Mouse (Mus musculus): ENCODE measurements at regions not wholly inside any gene's neighbourhood (a gene's known extent, or its start where the extent isn't known, plus 50 kb on each side); places are given as distances from the start of the nearest gene placed in this dataset.
"Not testable (repeated sequence)": the region's sequence is repeated elsewhere in the genome, so short reads cannot be mapped to it uniquely, and the experiment has no call there.

- no peak for DNase-seq
Observed at GRCm38 (mm10) chr11:111966401-111966800, 815.6 kb upstream of the Sox9 start.

DNA sequence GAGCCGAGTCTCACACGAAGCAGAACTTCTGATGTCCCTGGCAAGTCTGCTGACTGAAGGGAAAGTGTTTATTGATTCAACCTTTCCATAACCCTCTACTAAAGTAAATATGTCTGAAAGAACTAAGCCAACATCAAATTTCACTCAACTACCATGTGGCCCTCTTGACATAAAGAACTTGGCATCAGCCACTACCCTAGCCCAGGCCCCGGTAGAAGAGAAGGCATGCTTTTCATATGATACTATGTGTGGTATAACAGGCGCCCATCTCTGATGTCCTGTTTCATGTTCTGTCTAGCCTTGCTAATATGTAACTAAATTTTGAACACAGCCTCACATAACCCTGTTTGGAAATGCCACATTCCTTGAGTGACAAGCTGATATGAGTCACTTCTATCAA, 811.0 kb upstream of the Sox9 start:
- DNase-seq: no peak

DNA sequence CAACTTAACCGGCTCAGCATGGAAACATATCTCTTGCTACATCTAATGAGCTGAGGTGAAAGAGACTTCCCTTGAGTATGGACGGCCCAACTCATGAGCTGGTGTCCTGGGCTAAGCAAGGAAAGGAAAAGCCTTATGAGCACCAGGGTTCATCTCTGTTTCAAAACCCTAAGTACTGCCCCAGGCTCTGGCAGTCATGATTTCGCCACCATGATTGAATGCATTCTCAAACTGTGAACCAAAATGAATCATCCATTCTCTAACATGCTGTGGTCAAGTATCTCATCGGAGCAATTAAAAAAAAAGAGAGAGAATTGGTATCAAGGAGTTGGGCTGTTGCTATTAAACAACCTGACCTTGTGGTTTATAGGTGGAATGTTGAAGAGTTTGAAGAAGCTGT, 803.4 kb upstream of the Sox9 start:
- DNase-seq: no peak

DNA sequence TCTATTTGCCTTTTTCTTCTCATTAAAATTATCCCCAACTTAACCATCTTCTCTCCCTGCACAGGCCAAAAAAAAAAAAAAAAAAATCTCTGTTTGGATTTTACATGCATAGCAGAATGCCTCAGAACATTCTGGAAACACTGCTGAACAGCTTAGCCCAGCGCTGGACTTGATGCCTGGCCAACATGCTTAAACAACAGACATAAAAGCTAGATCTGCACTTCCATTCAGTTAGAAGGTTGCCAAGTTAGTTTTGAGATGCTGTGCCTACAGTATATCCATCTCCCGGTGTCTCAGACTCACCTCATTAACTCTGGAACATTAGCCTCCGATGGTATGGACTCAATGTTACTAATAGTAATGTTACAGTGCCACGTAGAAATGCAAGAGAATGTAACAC, 785.6 kb upstream of the Sox9 start:
- no peak for DNase-seq

- DNase-seq: not testable (repeated sequence)
Observed at GRCm38 (mm10) chr11:112010848-112011247, 771.2 kb upstream of the Sox9 start.

GRCm38 (mm10) chr11:112017906-112018305, 764.1 kb upstream of the Sox9 start:
- DNase-seq: no peak

- no peak for DNase-seq
Observed at GRCm38 (mm10) chr11:112028031-112028430, 754.0 kb upstream of the Sox9 start.

DNA sequence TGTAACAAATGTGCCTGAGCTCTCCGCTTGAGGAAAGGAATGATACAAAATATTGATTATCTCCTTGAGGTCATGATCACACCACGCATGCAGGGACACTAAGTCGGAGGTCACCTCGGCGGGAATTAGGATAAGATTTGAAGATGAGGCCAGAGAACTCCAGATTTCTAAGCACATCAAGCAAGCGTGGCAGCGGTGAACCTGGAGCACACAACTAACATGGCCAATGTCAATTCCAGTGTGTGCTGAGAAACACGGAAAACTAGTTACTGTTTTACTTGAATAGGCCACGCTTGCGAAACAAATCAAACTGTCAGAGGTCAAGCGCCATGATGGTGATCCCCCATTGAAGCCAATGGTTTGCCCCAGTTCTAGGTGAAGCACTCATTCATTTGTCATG, 743.3 kb upstream of the Sox9 start:
- DNase-seq: no peak

GRCm38 (mm10) chr11:112044455-112044854, 737.6 kb upstream of the Sox9 start:
- no peak for DNase-seq

DNA sequence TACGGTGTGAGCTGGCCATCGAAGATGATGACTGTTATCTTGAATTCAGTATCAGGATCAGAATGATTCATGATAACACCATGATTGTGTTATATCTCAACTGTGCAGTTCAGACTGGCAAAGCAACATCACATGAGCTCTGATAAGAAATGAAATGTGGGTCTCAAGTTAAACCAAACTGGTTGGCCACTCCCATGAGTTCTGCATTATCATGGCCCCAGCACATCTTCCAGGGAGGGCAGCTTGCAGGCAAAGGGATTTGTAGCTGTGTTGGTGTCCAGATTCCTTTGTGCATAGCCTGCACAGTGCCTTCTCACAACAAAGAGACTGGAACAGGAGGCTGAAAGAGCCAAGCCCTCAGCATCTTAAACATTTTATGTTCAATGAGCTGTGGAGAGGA, 736.7 kb upstream of the Sox9 start:
- no peak for DNase-seq

- DNase-seq: no peak
Observed at GRCm38 (mm10) chr11:112050362-112050761, 731.7 kb upstream of the Sox9 start.

- DNase-seq: no peak
Observed at GRCm38 (mm10) chr11:112055591-112055990, 726.4 kb upstream of the Sox9 start.

- DNase-seq: no peak
Observed at GRCm38 (mm10) chr11:112067176-112067575, 714.8 kb upstream of the Sox9 start.

GRCm38 (mm10) chr11:112068821-112069220, 713.2 kb upstream of the Sox9 start:
- no peak for DNase-seq

GRCm38 (mm10) chr11:112071571-112071970, 710.5 kb upstream of the Sox9 start:
- no peak for DNase-seq

GRCm38 (mm10) chr11:112081386-112081785, 700.6 kb upstream of the Sox9 start:
- no peak for DNase-seq

DNA sequence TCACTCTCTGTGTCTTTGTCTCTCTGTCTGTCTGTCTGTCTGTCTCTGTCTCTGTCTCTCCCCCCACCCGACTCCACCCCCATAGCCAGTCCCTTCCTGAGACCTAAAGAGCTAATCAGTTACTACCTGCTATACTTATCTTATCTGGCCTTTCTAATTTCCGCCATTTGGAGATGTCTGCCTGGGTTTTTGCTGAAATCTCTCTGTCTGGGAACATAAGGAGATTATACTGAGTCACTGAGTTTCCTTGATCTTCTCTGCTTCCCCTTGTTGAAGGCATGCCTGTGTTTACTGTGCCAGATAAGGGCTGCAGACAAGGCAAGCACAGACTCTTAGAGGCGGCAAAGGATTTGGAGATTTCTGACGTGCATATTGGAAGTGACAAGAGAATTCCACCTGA, 699.0 kb upstream of the Sox9 start:
- DNase-seq: no peak

- no peak for DNase-seq
Observed at GRCm38 (mm10) chr11:112092168-112092567, 689.9 kb upstream of the Sox9 start.

- no peak for DNase-seq
Observed at GRCm38 (mm10) chr11:112095009-112095408, 687.0 kb upstream of the Sox9 start.

DNA sequence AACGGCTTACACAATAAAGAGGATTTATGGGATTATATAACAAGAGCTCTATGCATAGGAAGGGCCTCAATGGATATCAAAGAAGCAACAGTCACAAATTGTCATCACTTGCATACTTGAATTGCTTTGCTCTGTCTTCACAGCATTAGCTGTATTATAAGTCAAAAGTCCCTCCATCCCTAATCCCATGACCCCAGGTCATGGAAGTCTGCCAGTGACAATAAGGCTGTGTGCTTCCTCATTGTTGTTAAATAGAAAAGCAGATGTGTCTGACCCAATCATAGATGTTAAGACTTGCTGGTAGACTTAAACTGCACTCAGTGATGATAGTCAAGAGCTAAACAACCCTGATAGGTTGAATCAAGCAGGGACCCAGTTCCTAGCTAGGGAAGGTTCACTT, 683.9 kb upstream of the Sox9 start:
- DNase-seq: no peak

GRCm38 (mm10) chr11:112103252-112103651, 678.8 kb upstream of the Sox9 start:
- DNase-seq: no peak

DNA sequence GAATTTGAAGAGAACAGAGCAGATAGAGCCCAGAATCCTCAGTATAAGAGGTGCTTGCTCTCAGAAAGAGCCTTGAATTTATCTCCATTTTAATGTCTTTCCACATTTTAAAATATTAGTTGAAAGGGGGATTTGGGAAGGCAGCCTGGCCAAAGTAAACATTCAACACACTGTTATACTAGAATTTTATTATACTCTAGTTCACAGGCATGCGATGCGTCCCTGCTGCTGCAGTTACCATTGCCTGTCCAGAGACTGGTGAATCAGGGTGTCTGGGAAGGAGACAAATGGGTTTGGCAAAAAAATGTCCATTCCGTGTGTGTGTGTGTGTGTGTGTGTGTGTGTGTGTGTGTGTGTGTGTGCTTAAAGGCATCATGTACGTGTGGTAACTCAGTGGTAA, 675.1 kb upstream of the Sox9 start:
- peak; percentile 3 for DNase-seq

- no peak for DNase-seq
Observed at GRCm38 (mm10) chr11:112107314-112107713, 674.7 kb upstream of the Sox9 start.

DNA sequence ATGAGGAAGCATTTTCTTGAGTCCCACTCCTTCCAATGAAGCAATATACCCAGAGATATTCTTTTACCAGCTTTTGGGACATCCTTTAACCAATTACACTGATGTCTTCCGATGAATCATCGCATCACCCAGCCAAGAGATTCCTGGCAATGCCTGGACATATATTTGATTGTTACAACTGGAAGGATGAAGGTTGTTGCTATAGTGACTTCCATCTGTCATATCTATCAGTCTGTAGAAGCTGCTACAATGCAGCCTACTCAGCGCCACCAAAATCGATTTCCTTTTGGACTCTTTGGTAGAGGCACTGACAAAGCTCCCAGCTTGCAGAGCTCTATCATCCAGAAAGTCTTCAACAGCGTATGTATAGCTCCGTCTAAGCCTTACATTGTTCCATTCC, 661.0 kb upstream of the Sox9 start:
- peak; percentile 3 for DNase-seq

DNA sequence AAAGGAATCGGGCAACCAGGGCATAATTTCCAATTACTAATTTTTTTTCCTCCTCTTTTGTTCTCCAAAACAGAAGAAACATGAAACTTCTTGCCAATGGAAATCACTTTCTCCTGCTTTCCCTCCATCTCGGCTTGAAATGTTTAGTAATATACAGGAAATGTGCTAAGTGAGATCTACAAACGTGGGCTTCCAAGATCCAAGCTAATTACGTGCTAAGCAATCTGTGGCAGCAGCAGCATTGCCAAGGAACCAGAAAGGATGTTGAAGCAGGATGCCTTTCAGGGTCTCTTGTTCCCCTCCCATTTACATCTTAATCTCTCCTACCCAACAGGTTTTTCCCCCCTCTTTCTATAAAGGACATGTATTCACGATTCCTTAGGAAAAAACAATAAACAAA, 660.2 kb upstream of the Sox9 start:
- DNase-seq: no peak
